Mouse (Mus musculus) T-cell, adult 2 months (primary cell): ENCODE measurements around the gene Olfr169.
"Not testable (repeated sequence)": the region's sequence is repeated elsewhere in the genome, so short reads cannot be mapped to it uniquely, and the experiment has no call there.

ENCODE experiments used
- DNase-seq: peaks from one replicate; pipeline ENCODE4 v3.0.0; 2022; ENCODE audit warnings: low spot score

Gene Olfr169

GRCm38 (mm10) chr16:19571709-19572108 lies at the start of gene Olfr169:
Gene Olfr169 (minus strand): TSS chr16:19571809.
- not testable (repeated sequence) for DNase-seq

- not testable (repeated sequence) for DNase-seq
Measured at GRCm38 (mm10) chr16:19611782-19612181, 40.2 kb upstream of the Olfr169 start, which contains the start of gene Olfr170. Gene Olfr170 (minus strand): TSS chr16:19611882.

- no peak for DNase-seq
Measured at GRCm38 (mm10) chr16:19603166-19603565, 31.6 kb upstream of the Olfr169 start.

- DNase-seq = not testable (repeated sequence)
Measured at GRCm38 (mm10) chr16:19553429-19553828, 18.2 kb downstream of the Olfr169 start.

- DNase-seq = not testable (repeated sequence)
Measured at GRCm38 (mm10) chr16:19552246-19552645, 19.4 kb downstream of the Olfr169 start.

GRCm38 (mm10) chr16:19535455-19535854 lies 36.2 kb downstream of the Olfr169 start, which contains the start of gene Olfr168:
Gene Olfr168 (minus strand): TSS chr16:19535555.
- no peak for DNase-seq

- no peak for DNase-seq
Measured at GRCm38 (mm10) chr16:19522166-19522565, 49.4 kb downstream of the Olfr169 start, which contains the start of gene Olfr167. Gene Olfr167 (minus strand): TSS chr16:19522266.
